Mouse (Mus musculus): ENCODE results near the gene Hrh2. TPM values are rescaled to one million over a fixed set of nuclear protein-coding genes. Genes with fewer than 3 reads are reported as not detected.

The Hrh2 gene
- polyA plus RNA-seq, 1 experiment from 2014 or later: 0.09 TPM

GRCm38 (mm10) chr13:54269628-54270027 lies 77.7 kb downstream of the Hrh2 start:
- H3K9me3 ChIP-seq (replicated peaks): no peaks in the 10 kb centered on the region
- H3K4me2 ChIP-seq (replicated peaks): no peak overlapping the region
- H3K9ac ChIP-seq: no peak overlapping the region
- WGBS: 73% methylated on average over 8 of the region's 8 CpGs
- no peaks in the 10 kb centered on the region for H3K36me3 ChIP-seq
- no peaks in the 10 kb centered on the region for H3K27me3 ChIP-seq
- no peak overlapping the region for H3K4me3 ChIP-seq (replicated peaks)
- no peak overlapping the region for H3K27ac ChIP-seq (replicated peaks)
- no peak for ATAC-seq (ENCODE audit: insufficient number of reproducible peaks, low FRiP score, low TSS enrichment, low read depth)
- H3K4me1 ChIP-seq: no peaks in the 10 kb centered on the region

GRCm38 (mm10) chr13:54272076-54272475 lies 80.1 kb downstream of the Hrh2 start:
- no peak overlapping the region for H3K4me3 ChIP-seq (replicated peaks)
- no peaks in the 10 kb centered on the region for H3K9me3 ChIP-seq (replicated peaks)
- WGBS: 92% methylated on average over 7 of the region's 7 CpGs
- H3K36me3 ChIP-seq: no peaks in the 10 kb centered on the region
- ATAC-seq (ENCODE audit: insufficient number of reproducible peaks, low FRiP score, low TSS enrichment, low read depth): 0 out of 2 replicates have a peak, but pooled peaks have one; percentile 29
- no peaks in the 10 kb centered on the region for H3K4me1 ChIP-seq
- H3K9ac ChIP-seq: no peak overlapping the region
- H3K4me2 ChIP-seq (replicated peaks): no peak overlapping the region
- H3K27ac ChIP-seq (replicated peaks): no peak overlapping the region
- H3K27me3 ChIP-seq: no peaks in the 10 kb centered on the region

- Histone ChIP-seq H3K9me3 (replicated peaks) (no peaks in the 10 kb centered on the region), H3K27me3 (peaks cover 13% of the 10 kb centered on the region), H3K9ac (no peak overlapping the region), H3K36me3 (no peaks in the 10 kb centered on the region), H3K4me3 (replicated peaks) (no peak overlapping the region), H3K4me2 (replicated peaks) (no peak overlapping the region), H3K27ac (replicated peaks) (no peak overlapping the region), H3K4me1 (peaks cover 5% of the 10 kb centered on the region)
- WGBS: 83% methylated on average over 6 of the region's 6 CpGs
- ATAC-seq (ENCODE audit: insufficient number of reproducible peaks, low FRiP score, low TSS enrichment, low read depth): no peak
Measured at GRCm38 (mm10) chr13:54277406-54277805, 85.5 kb downstream of the Hrh2 start.

- no peak for ATAC-seq (ENCODE audit: insufficient number of reproducible peaks, low FRiP score, low TSS enrichment, low read depth)
- no peak overlapping the region for H3K9ac ChIP-seq
- H3K36me3 ChIP-seq: no peaks in the 10 kb centered on the region
- no peak overlapping the region for H3K4me3 ChIP-seq (replicated peaks)
- H3K9me3 ChIP-seq (replicated peaks): no peaks in the 10 kb centered on the region
- peaks cover 13% of the 10 kb centered on the region for H3K4me1 ChIP-seq
- peaks cover 13% of the 10 kb centered on the region for H3K27me3 ChIP-seq
- H3K4me2 ChIP-seq (replicated peaks): no peak overlapping the region
- no peak overlapping the region for H3K27ac ChIP-seq (replicated peaks)
- WGBS: 78% methylated on average over 7 of the region's 7 CpGs
Measured at GRCm38 (mm10) chr13:54280366-54280765, 88.4 kb downstream of the Hrh2 start.

GRCm38 (mm10) chr13:54281149-54281548 lies 89.2 kb downstream of the Hrh2 start:
- no peak overlapping the region for H3K27ac ChIP-seq (replicated peaks)
- H3K27me3 ChIP-seq: peaks cover 13% of the 10 kb centered on the region
- ATAC-seq (ENCODE audit: insufficient number of reproducible peaks, low FRiP score, low TSS enrichment, low read depth): no peak
- WGBS: 71% methylated on average over 7 of the region's 7 CpGs
- no peak overlapping the region for H3K9ac ChIP-seq
- H3K36me3 ChIP-seq: no peaks in the 10 kb centered on the region
- no peaks in the 10 kb centered on the region for H3K9me3 ChIP-seq (replicated peaks)
- no peak overlapping the region for H3K4me2 ChIP-seq (replicated peaks)
- H3K4me3 ChIP-seq (replicated peaks): no peak overlapping the region
- H3K4me1 ChIP-seq: peaks cover 13% of the 10 kb centered on the region

GRCm38 (mm10) chr13:54281623-54282022 lies 89.7 kb downstream of the Hrh2 start:
- Histone ChIP-seq H3K4me2 (replicated peaks) (no peak overlapping the region), H3K4me3 (replicated peaks) (no peak overlapping the region), H3K9ac (no peak overlapping the region), H3K27ac (replicated peaks) (no peak overlapping the region), H3K9me3 (replicated peaks) (no peaks in the 10 kb centered on the region), H3K27me3 (peaks cover 13% of the 10 kb centered on the region), H3K36me3 (no peaks in the 10 kb centered on the region), H3K4me1 (peaks cover 13% of the 10 kb centered on the region)
- ATAC-seq (ENCODE audit: insufficient number of reproducible peaks, low FRiP score, low TSS enrichment, low read depth): peak; percentile 22; the same call in 1 of the 2 replicates
- 24% methylated on average over 8 of the region's 8 CpGs for WGBS

- H3K27me3 ChIP-seq: peaks cover 13% of the 10 kb centered on the region
- peak overlapping the region; percentile 45 for H3K4me2 ChIP-seq (replicated peaks)
- H3K9me3 ChIP-seq (replicated peaks): no peaks in the 10 kb centered on the region
- H3K27ac ChIP-seq (replicated peaks): 0 out of 2 replicates have a peak overlapping the region, but pooled peaks have one; percentile 3
- H3K36me3 ChIP-seq: no peaks in the 10 kb centered on the region
- peak; percentile 34; the same call in 1 of the 2 replicates for ATAC-seq (ENCODE audit: insufficient number of reproducible peaks, low FRiP score, low TSS enrichment, low read depth)
- no peak overlapping the region for H3K9ac ChIP-seq
- 12% methylated on average over 17 of the region's 17 CpGs for WGBS
- H3K4me3 ChIP-seq (replicated peaks): peak overlapping the region; percentile 18
- H3K4me1 ChIP-seq: peaks cover 13% of the 10 kb centered on the region
Measured at GRCm38 (mm10) chr13:54282149-54282860, 90.4 kb downstream of the Hrh2 start.

- Histone ChIP-seq H3K4me2 (replicated peaks) (peak overlapping the region; percentile 45), H3K27me3 (peaks cover 13% of the 10 kb centered on the region), H3K4me1 (peaks cover 13% of the 10 kb centered on the region), H3K9me3 (replicated peaks) (no peaks in the 10 kb centered on the region), H3K36me3 (no peaks in the 10 kb centered on the region), H3K9ac (no peak overlapping the region), H3K4me3 (replicated peaks) (peak overlapping the region; percentile 18), H3K27ac (replicated peaks) (no peak overlapping the region)
- ATAC-seq (ENCODE audit: insufficient number of reproducible peaks, low FRiP score, low TSS enrichment, low read depth): no peak
- 7% methylated on average over 10 of the region's 10 CpGs for WGBS
Measured at GRCm38 (mm10) chr13:54282861-54283206, 90.9 kb downstream of the Hrh2 start.

Other genes starting within 250 kb of the Hrh2 start
- gene Drd1, start 136.4 kb upstream of the Hrh2 start, polyA plus RNA-seq (2015; fragmentation: Nextera tagmentation; extraction: Ambion mirVana): 0.95 and 1.0 TPM in 2 replicates
- 43.8 and 44.6 TPM in 2 replicates for gene Sfxn1, start 120.3 kb upstream of the Hrh2 start, polyA plus RNA-seq (2015; fragmentation: Nextera tagmentation; extraction: Ambion mirVana)
- gene Cplx2, start 179.2 kb downstream of the Hrh2 start, polyA plus RNA-seq (2015; fragmentation: Nextera tagmentation; extraction: Ambion mirVana): 7.7 and 8.2 TPM in 2 replicates